Mouse (Mus musculus): Measurements from ENCODE around the gene Rdh8.

- TF ChIP-seq CTCF (IDR thresholded peaks at IDR 0.05): no peak
- TF ChIP-seq POLR2A (IDR thresholded peaks at IDR 0.05; ENCODE audit: insufficient read depth, low read depth, low read length): no peak
- TF ChIP-seq EP300 (IDR thresholded peaks at IDR 0.05; ENCODE audit: insufficient read depth, low read depth, low read length): no peak
Measured at GRCm38 (mm10) chr9:20828127-20828526, 9.8 kb downstream of the Rdh8 start.

Measured in heart, adult 2 months (tissue).